Mouse (Mus musculus) heart, embryonic 15.5 days (tissue): ENCODE results near the gene Foxk1. TPM values are rescaled to one million over a fixed set of nuclear protein-coding genes. Genes with fewer than 3 reads are reported as not detected.

Experiments used
- polyA plus RNA-seq: library from polyadenylated mRNA; unstranded; fragments of >200 nt; fragmentation: Nextera tagmentation; extraction: Ambion mirVana; gene quantifications from 2 replicates; pipeline ENCODE4 v1.2.1, GENCODE M21; 2015

Gene Foxk1
- polyA plus RNA-seq, 1 experiment from 2014 or later = 3.1 TPM

Other genes with a start within 250 kb of the Foxk1 start
- gene Ap5z1, start 62.4 kb downstream of the Foxk1 start, polyA plus RNA-seq = 6.0 and 8.8 TPM in 2 replicates
- 0.09 and 0.13 TPM in 2 replicates for gene Papolb, start 128.6 kb downstream of the Foxk1 start, polyA plus RNA-seq
- gene Radil, start 149.6 kb downstream of the Foxk1 start, polyA plus RNA-seq = 8.6 and 9.7 TPM in 2 replicates
- 0.09 and 0.90 TPM in 2 replicates for gene Mmd2, start 207.3 kb downstream of the Foxk1 start, polyA plus RNA-seq
- gene Wipi2, start 226.2 kb downstream of the Foxk1 start, polyA plus RNA-seq = 23.9 and 28.3 TPM in 2 replicates